ENCODE assay signal across 23 mouse cellular contexts in genomic region chr3:53240150-53240549, GRCm38 (mm10).
A peak's percentile ranks its signal among the peaks of the same experiment; 100 is the strongest.
DNase-seq lines count a peak whose midpoint lies in the region; TF ChIP-seq lines count a peak whose summit lies in the region.
"Had no signal": no experiment of that assay in that cellular context is flagged by ENCODE, and none has a peak within 500 bp of the region (broad histone marks: within the 10 kb centered on the region; RNA-seq: fewer than 3 reads in every experiment).

No protein-coding gene starts in this region.

- H3K9ac ChIP-seq in ES-Bruce4 (ENCODE audit: low read depth, poor library complexity, severe bottlenecking) = no peak overlapping the region
- H3K9ac ChIP-seq: embryonic facial prominence, embryonic 12.5 days; forebrain, postnatal 0 days; liver, embryonic 14.5 days; midbrain, embryonic 13.5 days; neural tube, embryonic 12.5 days had no signal

- WGBS in cerebellum, adult 2 months = 90% methylated on average over 3 of the region's 3 CpGs

- H3K36me3 ChIP-seq in ES-Bruce4 (ENCODE audit: control insufficient read depth, insufficient read depth, low read length, poor library complexity, severe bottlenecking) = no peaks in the 10 kb centered on the region
- H3K36me3 ChIP-seq: embryonic facial prominence, embryonic 12.5 days; midbrain, embryonic 13.5 days had no signal

- no peak for TF ChIP-seq POLR2A in cerebellum, adult 2 months (IDR thresholded peaks at IDR 0.05; ENCODE audit: borderline replicate concordance, insufficient read depth, low read length)
- no peak for TF ChIP-seq POLR2A in ES-Bruce4 (IDR thresholded peaks at IDR 0.05; ENCODE audit: insufficient read depth, low read length)

- peak; percentile 32; the same call in 1 of the 2 replicates for TF ChIP-seq CTCF in cerebellum, adult 2 months (IDR thresholded peaks at IDR 0.05; ENCODE audit: borderline replicate concordance, insufficient read depth, low read depth, low read length)
- TF ChIP-seq CTCF in layer of hippocampus, adult 2 months (conservative IDR thresholded peaks at IDR 0.05) = peak; percentile 28
- TF ChIP-seq CTCF in ES-Bruce4 (IDR thresholded peaks at IDR 0.05; ENCODE audit: low read depth, low read length) = peak; percentile 68

- H3K27me3 ChIP-seq in cerebellum, adult 2 months (ENCODE audit: control insufficient read depth, insufficient read depth, low read length) = no peaks in the 10 kb centered on the region
- H3K27me3 ChIP-seq in ES-Bruce4 (ENCODE audit: control insufficient read depth, insufficient read depth, low read length, poor library complexity, severe bottlenecking) = no peaks in the 10 kb centered on the region
- H3K27me3 ChIP-seq: embryonic facial prominence, embryonic 12.5 days; megakaryocyte, embryonic 14.5 days; neural tube, embryonic 12.5 days had no signal

- H3K9me3 ChIP-seq in ES-Bruce4 (replicated peaks; ENCODE audit: control insufficient read depth, insufficient read depth, low read length, poor library complexity, severe bottlenecking) = no peaks in the 10 kb centered on the region; the same call in 1 of the 2 replicates
- H3K9me3 ChIP-seq: embryonic facial prominence, embryonic 12.5 days; heart, embryonic 10.5 days; midbrain, embryonic 13.5 days; neural tube, embryonic 12.5 days had no signal

- H3K27ac ChIP-seq in cerebellum, adult 2 months (ENCODE audit: insufficient read depth, low read length) = no peak overlapping the region
- H3K27ac ChIP-seq in layer of hippocampus, adult 2 months = no peak overlapping the region
- H3K27ac ChIP-seq in ES-Bruce4 (ENCODE audit: insufficient read depth, low read length) = no peak overlapping the region
- H3K27ac ChIP-seq: embryonic facial prominence, embryonic 12.5 days; heart, embryonic 10.5 days; hindbrain, postnatal 0 days; liver, embryonic 14.5 days; midbrain, embryonic 13.5 days; neural tube, embryonic 12.5 days had no signal

- peaks cover 5% of the 10 kb centered on the region; the same call in 1 of the 2 replicates for H3K4me1 ChIP-seq in cerebellum, adult 2 months (ENCODE audit: control insufficient read depth, insufficient read depth, low read length)
- H3K4me1 ChIP-seq in ES-Bruce4 (ENCODE audit: control insufficient read depth, insufficient read depth, low read length) = no peaks in the 10 kb centered on the region
- H3K4me1 ChIP-seq: embryonic facial prominence, embryonic 12.5 days; heart, embryonic 10.5 days; megakaryocyte, embryonic 14.5 days; midbrain, embryonic 13.5 days; neural tube, embryonic 12.5 days had no signal

- no peak for DNase-seq in cerebellum, adult 2 months
- no peak for DNase-seq in cerebellum, postnatal 4 days (ENCODE audit: low spot score in 2 of 2)
- no peak for DNase-seq in layer of hippocampus, adult 2 months (ENCODE audit: low spot score in 2 of 2)
- no peak for DNase-seq in layer of hippocampus, adult 11-12 months (ENCODE audit: low spot score)
- peak; percentile 15 for DNase-seq in 3134 (ENCODE audit: extremely low read depth, insufficient read length, low spot score)
- DNase-seq in frontal cortex, postnatal 36 days (ENCODE audit: low spot score in 2 of 2) = no peak
- DNase-seq in natural killer cell, adult 2 months (ENCODE audit: low spot score in 2 of 2) = no peak
- DNase-seq: adrenal gland, adult 2 months; cerebellum, adult 11 months; forebrain, postnatal 0 days; kidney, adult 8-10 months; kidney, postnatal 14 days; lung, postnatal 14 days; right cerebral cortex, postnatal 14 days; thymus, postnatal 36 days had no signal

- H3K4me3 ChIP-seq in cerebellum, adult 2 months (replicated peaks; ENCODE audit: insufficient read depth, low read depth, low read length) = no peak overlapping the region
- H3K4me3 ChIP-seq in layer of hippocampus, adult 2 months = no peak overlapping the region
- no peak overlapping the region for H3K4me3 ChIP-seq in ES-Bruce4 (ENCODE audit: low read depth, low read length)
- H3K4me3 ChIP-seq: embryonic facial prominence, embryonic 12.5 days; heart, embryonic 10.5 days; megakaryocyte, embryonic 14.5 days; midbrain, embryonic 13.5 days; neural tube, embryonic 12.5 days had no signal

- no peak for TF ChIP-seq EP300 in ES-Bruce4 (IDR thresholded peaks at IDR 0.05; ENCODE audit: insufficient read depth, low read depth, low read length)
